Mouse (Mus musculus): ENCODE results near the gene Cyp27b1.

Cyp27b1 gene

DNA sequence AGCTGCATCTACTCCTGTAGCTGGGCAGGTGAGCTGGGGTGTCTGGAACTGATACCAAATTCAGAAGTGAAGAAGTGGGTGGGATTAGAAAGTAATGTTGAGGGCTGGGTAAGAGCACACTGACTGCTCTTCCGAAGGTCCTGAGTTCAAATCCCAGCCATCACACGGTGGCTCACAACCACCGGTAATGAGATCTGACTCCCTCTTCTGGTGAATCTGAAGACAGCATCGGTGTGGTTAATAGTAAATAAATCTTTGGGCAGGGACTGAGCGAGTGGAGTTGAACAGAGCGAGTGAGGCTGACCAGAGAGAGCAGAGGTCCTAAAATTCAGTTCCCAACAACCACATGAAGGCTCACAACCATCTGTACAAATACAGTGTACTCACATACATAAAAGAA, 37.6 kb downstream of the Cyp27b1 start:
- DNase-seq (ENCODE audit: low read depth, low spot score): no peak

DNA sequence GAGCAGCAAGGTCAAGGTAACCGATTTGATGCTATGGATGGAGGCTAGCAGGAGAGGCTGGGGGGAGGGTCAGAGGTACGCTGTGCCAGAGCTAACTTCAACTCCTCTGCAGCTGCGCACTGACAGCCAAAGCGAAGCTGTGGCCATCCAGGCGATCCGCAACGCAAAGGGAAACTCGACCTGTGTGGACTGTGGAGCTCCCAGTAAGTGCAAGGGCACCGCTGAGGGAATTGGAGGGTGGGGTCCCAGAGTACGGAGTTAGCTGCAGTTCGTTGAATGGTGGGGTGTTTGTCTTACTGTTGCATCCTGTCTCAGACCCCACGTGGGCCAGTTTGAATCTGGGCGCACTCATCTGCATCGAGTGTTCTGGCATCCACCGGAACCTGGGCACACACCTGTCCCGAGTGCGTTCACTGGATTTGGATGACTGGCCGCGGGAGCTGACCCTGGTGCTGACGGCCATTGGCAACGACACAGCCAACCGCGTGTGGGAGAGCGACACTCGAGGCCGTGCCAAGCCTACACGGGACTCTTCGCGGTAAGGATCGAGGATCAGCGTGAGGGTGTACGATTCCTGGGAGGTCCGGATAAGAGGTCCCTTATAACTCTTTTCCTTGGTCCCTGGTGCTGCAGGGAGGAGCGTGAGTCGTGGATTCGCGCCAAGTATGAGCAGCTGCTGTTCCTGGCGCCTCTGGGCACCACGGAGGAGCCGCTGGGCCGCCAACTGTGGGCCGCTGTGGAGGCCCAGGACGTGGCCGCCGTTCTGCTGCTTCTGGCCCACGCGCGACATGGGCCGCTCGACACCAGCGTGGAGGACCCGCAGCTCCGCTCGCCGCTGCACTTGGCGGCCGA, 42.7 kb downstream of the Cyp27b1 start:
- DNase-seq (ENCODE audit: low read depth, low spot score): no peak

DNA sequence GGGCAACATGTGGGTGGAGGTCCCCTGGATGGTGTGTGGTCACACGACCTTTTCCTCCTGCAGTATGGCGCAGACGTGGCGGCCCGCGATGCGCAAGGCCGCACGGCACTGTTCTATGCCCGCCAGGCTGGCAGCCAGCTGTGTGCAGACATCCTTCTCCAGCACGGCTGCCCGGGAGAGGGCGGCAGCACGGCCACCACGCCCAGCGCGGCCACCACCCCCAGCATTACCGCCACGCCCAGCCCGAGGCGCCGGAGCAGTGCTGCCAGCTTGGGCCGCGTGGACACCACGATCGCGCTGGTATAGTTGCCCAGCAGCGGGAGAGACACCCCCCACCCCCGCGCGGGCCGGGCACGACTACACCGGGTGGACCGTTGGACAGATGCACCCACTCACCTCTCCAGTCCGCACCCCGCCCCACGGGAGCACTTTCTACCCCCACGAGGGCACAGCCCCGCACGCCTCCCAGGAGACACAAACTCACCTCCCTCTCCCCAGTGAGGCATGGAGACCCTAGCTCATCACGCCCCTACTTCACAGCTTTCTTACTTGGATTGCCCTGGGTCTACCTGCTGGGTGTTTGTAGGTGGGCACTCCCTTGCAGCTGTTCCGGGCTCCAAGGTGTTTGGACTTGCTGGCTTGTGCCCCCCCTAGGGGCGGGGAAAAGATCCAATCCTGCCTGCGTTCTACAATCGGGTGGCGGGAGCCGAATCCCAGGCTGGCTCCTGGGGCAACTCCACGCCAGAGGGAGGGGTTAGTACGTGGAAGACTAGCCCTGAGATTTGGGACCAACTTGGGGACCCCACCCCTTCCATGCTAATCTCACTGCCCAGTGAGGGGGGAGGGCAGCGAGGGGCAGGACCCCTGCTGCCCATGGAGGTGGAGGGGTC, 43.7 kb downstream of the Cyp27b1 start:
- DNase-seq (ENCODE audit: low read depth, low spot score): no peak

DNA sequence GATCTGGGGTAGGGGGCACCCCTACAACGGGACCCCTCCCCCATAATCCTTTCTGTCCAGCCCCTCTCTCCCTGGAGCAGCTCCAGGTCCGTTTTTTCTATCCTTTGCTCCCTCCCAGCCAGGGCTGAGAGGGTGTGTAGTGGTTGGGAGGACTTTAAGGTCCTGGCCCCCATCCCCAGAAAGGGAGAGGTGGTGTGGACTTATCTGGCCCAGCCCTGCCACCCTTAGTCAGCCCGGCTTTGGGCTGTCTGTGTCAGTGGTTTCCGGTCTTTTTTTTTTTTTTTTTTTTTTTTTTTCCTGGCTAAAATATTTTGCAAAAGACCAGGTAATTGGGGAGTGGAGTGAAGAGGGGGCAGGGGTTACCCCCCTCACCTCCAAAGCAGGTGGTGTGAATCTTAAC, 44.7 kb downstream of the Cyp27b1 start:
- DNase-seq (ENCODE audit: low read depth, low spot score): no peak

DNA sequence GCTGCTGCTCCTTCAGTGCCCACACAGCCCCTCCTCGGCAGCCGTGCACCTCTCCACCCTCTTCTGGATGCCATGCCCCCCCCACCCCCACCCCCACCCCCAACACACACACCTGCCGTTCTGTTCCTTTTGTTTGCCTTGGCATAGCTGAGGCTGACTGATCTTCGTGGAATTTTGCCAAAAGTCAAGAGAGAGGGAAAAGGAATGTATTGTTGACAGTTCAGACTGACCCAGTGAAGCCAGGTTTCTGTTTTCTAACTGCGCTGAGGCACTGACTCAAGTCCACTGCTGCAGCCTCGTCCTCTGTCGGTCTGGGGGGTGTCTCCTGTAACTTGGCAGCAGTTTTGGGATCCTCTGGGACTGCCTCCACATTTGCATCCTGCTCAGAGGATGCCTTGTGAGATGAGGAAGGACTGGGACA, 46.3 kb downstream of the Cyp27b1 start:
- DNase-seq (ENCODE audit: low read depth, low spot score): peak; percentile 71

DNA sequence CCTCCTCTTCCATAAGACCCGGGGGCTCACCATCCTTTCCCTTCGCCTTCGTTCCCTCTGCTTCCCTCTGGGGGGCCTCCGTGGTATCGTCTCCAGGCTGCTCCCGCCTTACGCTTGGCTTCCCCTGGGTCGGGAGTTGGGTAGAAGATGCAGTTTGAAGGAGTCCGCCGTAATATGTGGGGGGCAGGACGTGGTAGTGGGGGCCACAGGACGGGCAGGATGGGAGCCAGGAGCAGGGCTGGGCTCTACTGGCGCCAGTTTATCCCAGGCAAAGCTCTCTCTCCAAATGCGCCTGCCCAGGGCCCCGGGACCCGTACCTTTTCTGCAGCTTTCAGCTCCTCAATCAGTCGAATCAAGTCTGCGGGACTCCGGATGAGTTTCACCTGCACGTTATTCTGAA, 50.5 kb downstream of the Cyp27b1 start:
- no peak for DNase-seq (ENCODE audit: low read depth, low spot score)

DNA sequence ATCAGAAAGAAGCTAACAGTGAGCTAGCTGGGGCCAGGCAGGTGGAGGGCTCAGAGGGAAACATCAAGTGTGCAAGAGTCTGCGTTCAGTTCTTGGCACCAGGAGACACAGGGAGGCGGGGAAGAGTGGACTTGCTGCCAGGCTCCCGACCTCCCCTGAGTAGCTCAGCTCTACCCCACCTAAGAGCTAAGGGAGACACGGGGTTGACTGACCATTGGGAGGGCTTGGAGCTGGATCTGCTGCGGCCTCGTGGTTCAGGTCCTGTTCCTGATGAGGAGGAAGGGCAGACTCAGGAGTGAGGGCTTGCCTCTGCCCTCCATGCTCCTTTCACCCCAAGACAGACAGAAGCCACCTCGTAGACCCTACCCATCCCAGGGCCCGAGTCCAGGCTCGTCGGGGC, 51.1 kb downstream of the Cyp27b1 start:
- DNase-seq (ENCODE audit: low read depth, low spot score): no peak

DNA sequence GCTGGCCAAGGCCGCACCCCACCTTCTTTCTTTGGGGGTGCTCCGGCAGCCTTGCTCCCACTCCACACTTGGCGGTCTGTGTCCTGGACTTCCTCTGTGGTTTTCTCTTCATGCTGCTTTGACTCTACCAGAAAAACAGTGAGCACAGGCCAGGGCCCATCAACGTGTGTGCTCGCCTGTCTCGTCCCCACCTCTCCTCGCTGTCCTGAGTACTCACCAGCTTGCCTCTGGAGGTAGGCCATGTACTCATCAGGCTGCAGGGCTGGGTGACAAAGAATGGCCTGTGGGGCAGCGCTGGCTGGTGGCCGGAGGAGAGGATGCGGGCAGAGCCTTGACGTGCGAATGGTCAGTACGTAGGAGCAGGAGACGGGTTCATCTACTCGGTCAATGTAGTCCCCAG, 51.8 kb downstream of the Cyp27b1 start:
- no peak for DNase-seq (ENCODE audit: low read depth, low spot score)

DNA sequence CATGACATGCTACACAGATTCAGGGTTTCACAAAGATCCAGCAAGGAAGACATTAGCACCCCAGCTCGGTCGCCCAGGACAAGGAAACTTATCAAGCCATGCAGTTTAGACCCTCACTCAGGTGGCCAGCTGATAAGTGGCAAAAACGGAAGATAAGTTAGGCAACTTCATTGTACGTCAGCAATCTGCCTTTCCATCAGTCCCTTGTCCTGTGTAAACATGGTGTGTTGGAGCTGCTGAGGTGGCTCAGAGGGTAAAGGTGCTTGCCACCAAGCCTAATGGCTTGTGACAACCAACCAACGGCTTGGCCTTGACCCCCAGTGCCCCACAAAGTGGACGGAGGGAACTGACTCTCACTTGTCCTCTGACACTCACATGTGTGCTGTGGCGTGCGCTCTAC, 52.4 kb downstream of the Cyp27b1 start:
- DNase-seq (ENCODE audit: low read depth, low spot score): no peak

DNA sequence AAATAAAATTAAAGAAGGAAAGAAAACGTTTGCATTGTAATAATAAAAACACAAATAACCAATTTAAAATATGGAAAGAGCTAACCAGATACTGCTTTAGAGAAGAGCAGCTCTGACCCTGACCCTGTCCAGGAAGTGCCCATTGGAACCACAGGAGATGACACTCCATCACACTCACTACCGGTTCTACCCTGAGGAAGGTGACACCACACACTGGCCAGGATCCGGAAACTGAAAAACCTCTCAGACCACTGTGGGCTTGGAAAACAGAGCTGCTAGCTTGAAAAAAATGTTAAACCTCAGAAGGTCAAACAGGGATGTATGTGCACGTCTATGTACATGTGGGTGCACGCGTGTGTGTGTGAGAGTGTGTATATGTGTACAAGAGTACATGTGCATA, 53.1 kb downstream of the Cyp27b1 start:
- DNase-seq (ENCODE audit: low read depth, low spot score): no peak

All from 3T3-L1 (cell line).